Mouse (Mus musculus) thymus, adult 2 months (tissue): ENCODE results near the gene Tenm1.

Experiments
- CTCF ChIP-seq: fragments of 200-500 bp; IDR thresholded peaks from 2 replicates; pipeline ENCODE4 v1.5.1; 2012; ENCODE audit warnings: mild to moderate bottlenecking, control low read depth, low read length, moderate library complexity, borderline replicate concordance; ENCODE audit not compliant: control insufficient read depth, poor library complexity, insufficient read depth; ENCODE audit errors: extremely low read depth
- POLR2A ChIP-seq: fragments of 200-500 bp; IDR thresholded peaks from 2 replicates; pipeline ENCODE4 v1.6.1; 2012; ENCODE audit warnings: mild to moderate bottlenecking, low read length, control low read depth, moderate library complexity; ENCODE audit not compliant: control insufficient read depth, poor library complexity, insufficient read depth; ENCODE audit errors: extremely low read depth

DNA sequence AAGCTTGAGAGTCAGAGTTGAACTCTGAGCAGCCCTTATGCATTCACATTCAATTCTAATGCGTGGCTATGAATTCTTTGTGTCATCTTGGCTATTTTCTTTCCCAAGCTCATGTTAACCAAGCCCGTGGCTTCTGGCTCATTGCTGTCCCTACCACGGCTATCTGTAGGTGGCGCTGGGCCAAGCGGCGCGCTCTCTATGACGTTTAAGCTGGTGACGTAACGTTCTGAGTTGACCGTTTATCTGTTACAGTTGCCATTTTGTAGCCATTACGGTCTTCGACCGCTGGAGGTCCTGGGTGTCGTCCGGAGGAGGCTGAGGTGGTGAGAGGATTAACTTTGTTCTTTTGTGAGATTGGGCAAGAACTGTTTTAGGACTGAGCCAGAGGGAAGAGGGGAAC is 939.5 kb downstream of the Tenm1 start, which contains the start of gene Tex13c2:
- no peak for TF ChIP-seq POLR2A
- TF ChIP-seq CTCF = no peak
